Mouse (Mus musculus) erythroblast, embryonic 14.5 days (primary cell): ENCODE data around the gene Fhod1.

Experiments
- GATA1 ChIP-seq: IDR thresholded peaks from 2 replicates; pipeline ENCODE4 v1.6.1; 2012; ENCODE audit warnings: low read length, inconsistent platforms, mixed read lengths
- TAL1 ChIP-seq: IDR thresholded peaks from 3 replicates; pipeline ENCODE4 v1.6.1; 2012; ENCODE audit warnings: low read length, inconsistent platforms, mixed read lengths

DNA sequence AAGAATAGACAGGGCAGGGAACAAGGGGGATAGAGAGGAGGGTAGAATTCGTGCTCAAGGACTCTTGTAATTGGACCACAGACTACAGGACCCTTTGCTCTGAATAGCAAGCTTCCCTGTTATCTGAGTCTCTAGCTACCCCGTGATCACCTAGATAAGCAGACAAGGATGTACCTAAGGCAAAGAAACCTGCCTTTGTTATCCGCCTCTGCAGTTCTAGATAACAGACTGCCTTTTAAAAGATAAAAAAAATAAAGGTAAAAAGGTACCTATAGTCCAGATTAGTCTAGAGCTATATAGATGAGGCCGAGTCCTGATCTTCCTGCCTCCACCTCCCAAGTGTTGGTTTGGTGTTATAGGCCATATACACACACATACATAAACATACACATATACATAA is 5.0 kb downstream of the Fhod1 start:
- TF ChIP-seq TAL1 (no peak), GATA1 (no peak)
